Mouse (Mus musculus): ENCODE data around the gene Ppp1r16b. TPM values are rescaled to one million over a fixed set of nuclear protein-coding genes. Genes with fewer than 3 reads are reported as not detected.

Ppp1r16b gene
- polyA plus RNA-seq, 1 experiment: 0.04 TPM

GRCm38 (mm10) chr2:158681714-158682113 is 16.5 kb downstream of the Ppp1r16b start:
- H3K79me3 ChIP-seq (ENCODE audit: low read depth): no peaks in the 10 kb centered on the region
- H3ac ChIP-seq (ENCODE audit: control insufficient read depth, insufficient read length, low read depth): no peak overlapping the region
- no peak overlapping the region for H3K4me3 ChIP-seq (ENCODE audit: insufficient read depth, poor library complexity, severe bottlenecking)
- no peaks in the 10 kb centered on the region for H3K36me3 ChIP-seq (ENCODE audit: control insufficient read depth, insufficient read depth)
- TF ChIP-seq CEBPB (IDR thresholded peaks at IDR 0.05; ENCODE audit: low read depth) (no peak), FOSL1 (IDR thresholded peaks at IDR 0.05; ENCODE audit: insufficient read depth, low read length, poor library complexity, severe bottlenecking) (no peak), MAX (IDR thresholded peaks at IDR 0.05) (no peak), USF1 (IDR thresholded peaks at IDR 0.05; ENCODE audit: low read depth) (no peak), MYOG (IDR thresholded peaks at IDR 0.05; ENCODE audit: control insufficient read depth, extremely low read depth, insufficient read length) (no peak), MYOD1 (IDR thresholded peaks at IDR 0.05; ENCODE audit: control insufficient read depth, insufficient read length, low read depth) (no peak), CTCF (IDR thresholded peaks at IDR 0.05; ENCODE audit: control insufficient read depth, insufficient read depth, insufficient read length) (no peak)
- no peaks in the 10 kb centered on the region for H3K79me2 ChIP-seq (ENCODE audit: control insufficient read depth, insufficient read depth)
- H3K27me3 ChIP-seq (ENCODE audit: control insufficient read depth, insufficient read depth, insufficient read length): peaks cover 13% of the 10 kb centered on the region

- H3K79me2 ChIP-seq (ENCODE audit: control insufficient read depth, insufficient read depth): no peaks in the 10 kb centered on the region
- no peak overlapping the region for H3ac ChIP-seq (ENCODE audit: control insufficient read depth, insufficient read length, low read depth)
- H3K36me3 ChIP-seq (ENCODE audit: control insufficient read depth, insufficient read depth): no peaks in the 10 kb centered on the region
- H3K27me3 ChIP-seq (ENCODE audit: control insufficient read depth, insufficient read depth, insufficient read length): peaks cover 14% of the 10 kb centered on the region
- TF ChIP-seq FOSL1 (IDR thresholded peaks at IDR 0.05; ENCODE audit: insufficient read depth, low read length, poor library complexity, severe bottlenecking) (no peak), MYOD1 (IDR thresholded peaks at IDR 0.05; ENCODE audit: control insufficient read depth, insufficient read length, low read depth) (no peak), CEBPB (IDR thresholded peaks at IDR 0.05; ENCODE audit: low read depth) (no peak), CTCF (IDR thresholded peaks at IDR 0.05; ENCODE audit: control insufficient read depth, insufficient read depth, insufficient read length) (no peak), USF1 (IDR thresholded peaks at IDR 0.05; ENCODE audit: low read depth) (no peak)
- no peak overlapping the region for H3K4me3 ChIP-seq (ENCODE audit: insufficient read depth, poor library complexity, severe bottlenecking)
- no peaks in the 10 kb centered on the region for H3K79me3 ChIP-seq (ENCODE audit: low read depth)
Measured at GRCm38 (mm10) chr2:158682344-158683037, 17.3 kb downstream of the Ppp1r16b start.

GRCm38 (mm10) chr2:158683038-158683413 is 17.8 kb downstream of the Ppp1r16b start:
- no peak overlapping the region for H3K4me3 ChIP-seq (ENCODE audit: insufficient read depth, poor library complexity, severe bottlenecking)
- H3K27me3 ChIP-seq (ENCODE audit: control insufficient read depth, insufficient read depth, insufficient read length): peaks cover 18% of the 10 kb centered on the region
- H3K79me2 ChIP-seq (ENCODE audit: control insufficient read depth, insufficient read depth): no peaks in the 10 kb centered on the region
- no peak for TF ChIP-seq MYOG (IDR thresholded peaks at IDR 0.05; ENCODE audit: control insufficient read depth, extremely low read depth, insufficient read length)
- no peak for TF ChIP-seq CTCF (IDR thresholded peaks at IDR 0.05; ENCODE audit: control insufficient read depth, insufficient read depth, insufficient read length)
- no peak for TF ChIP-seq MAX (IDR thresholded peaks at IDR 0.05)
- no peak for TF ChIP-seq USF1 (IDR thresholded peaks at IDR 0.05; ENCODE audit: low read depth)
- no peak for TF ChIP-seq CEBPB (IDR thresholded peaks at IDR 0.05; ENCODE audit: low read depth)
- no peak for TF ChIP-seq MYOD1 (IDR thresholded peaks at IDR 0.05; ENCODE audit: control insufficient read depth, insufficient read length, low read depth)
- no peak for TF ChIP-seq FOSL1 (IDR thresholded peaks at IDR 0.05; ENCODE audit: insufficient read depth, low read length, poor library complexity, severe bottlenecking)
- no peaks in the 10 kb centered on the region for H3K79me3 ChIP-seq (ENCODE audit: low read depth)
- H3K36me3 ChIP-seq (ENCODE audit: control insufficient read depth, insufficient read depth): no peaks in the 10 kb centered on the region
- no peak overlapping the region for H3ac ChIP-seq (ENCODE audit: control insufficient read depth, insufficient read length, low read depth)

- Histone ChIP-seq H3K79me2 (ENCODE audit: control insufficient read depth, insufficient read depth) (no peaks in the 10 kb centered on the region), H3ac (ENCODE audit: control insufficient read depth, insufficient read length, low read depth) (no peak overlapping the region), H3K27me3 (ENCODE audit: control insufficient read depth, insufficient read depth, insufficient read length) (peaks cover 24% of the 10 kb centered on the region), H3K36me3 (ENCODE audit: control insufficient read depth, insufficient read depth) (no peaks in the 10 kb centered on the region), H3K79me3 (ENCODE audit: low read depth) (no peaks in the 10 kb centered on the region), H3K4me3 (ENCODE audit: insufficient read depth, poor library complexity, severe bottlenecking) (no peak overlapping the region)
- TF ChIP-seq CTCF (IDR thresholded peaks at IDR 0.05; ENCODE audit: control insufficient read depth, insufficient read depth, insufficient read length) (no peak), MYOG (IDR thresholded peaks at IDR 0.05; ENCODE audit: control insufficient read depth, extremely low read depth, insufficient read length) (no peak), MAX (IDR thresholded peaks at IDR 0.05) (no peak), FOSL1 (IDR thresholded peaks at IDR 0.05; ENCODE audit: insufficient read depth, low read length, poor library complexity, severe bottlenecking) (no peak), USF1 (IDR thresholded peaks at IDR 0.05; ENCODE audit: low read depth) (no peak), MYOD1 (IDR thresholded peaks at IDR 0.05; ENCODE audit: control insufficient read depth, insufficient read length, low read depth) (no peak)
Measured at GRCm38 (mm10) chr2:158684247-158684843, 19.1 kb downstream of the Ppp1r16b start.

- Histone ChIP-seq H3ac (ENCODE audit: control insufficient read depth, insufficient read length, low read depth) (no peak overlapping the region), H3K79me3 (ENCODE audit: low read depth) (no peaks in the 10 kb centered on the region), H3K4me3 (ENCODE audit: insufficient read depth, poor library complexity, severe bottlenecking) (no peak overlapping the region), H3K27me3 (ENCODE audit: control insufficient read depth, insufficient read depth, insufficient read length) (peaks cover 23% of the 10 kb centered on the region), H3K79me2 (ENCODE audit: control insufficient read depth, insufficient read depth) (no peaks in the 10 kb centered on the region), H3K36me3 (ENCODE audit: control insufficient read depth, insufficient read depth) (no peaks in the 10 kb centered on the region)
- TF ChIP-seq MYOD1 (IDR thresholded peaks at IDR 0.05; ENCODE audit: control insufficient read depth, insufficient read length, low read depth): no peak
Measured at GRCm38 (mm10) chr2:158684910-158685309, 19.7 kb downstream of the Ppp1r16b start.

GRCm38 (mm10) chr2:158686394-158686793 is 21.2 kb downstream of the Ppp1r16b start:
- H3K79me2 ChIP-seq (ENCODE audit: control insufficient read depth, insufficient read depth): no peaks in the 10 kb centered on the region
- peaks cover 25% of the 10 kb centered on the region for H3K27me3 ChIP-seq (ENCODE audit: control insufficient read depth, insufficient read depth, insufficient read length)
- no peak for TF ChIP-seq USF1 (IDR thresholded peaks at IDR 0.05; ENCODE audit: low read depth)
- TF ChIP-seq MYOD1 (IDR thresholded peaks at IDR 0.05; ENCODE audit: control insufficient read depth, insufficient read length, low read depth): no peak
- TF ChIP-seq MAX (IDR thresholded peaks at IDR 0.05): no peak
- no peak for TF ChIP-seq MYOG (IDR thresholded peaks at IDR 0.05; ENCODE audit: control insufficient read depth, extremely low read depth, insufficient read length)
- no peak for TF ChIP-seq FOSL1 (IDR thresholded peaks at IDR 0.05; ENCODE audit: insufficient read depth, low read length, poor library complexity, severe bottlenecking)
- TF ChIP-seq CTCF (IDR thresholded peaks at IDR 0.05; ENCODE audit: control insufficient read depth, insufficient read depth, insufficient read length): no peak
- no peak for TF ChIP-seq CEBPB (IDR thresholded peaks at IDR 0.05; ENCODE audit: low read depth)
- no peaks in the 10 kb centered on the region for H3K79me3 ChIP-seq (ENCODE audit: low read depth)
- H3K36me3 ChIP-seq (ENCODE audit: control insufficient read depth, insufficient read depth): no peaks in the 10 kb centered on the region
- H3ac ChIP-seq (ENCODE audit: control insufficient read depth, insufficient read length, low read depth): no peak overlapping the region
- H3K4me3 ChIP-seq (ENCODE audit: insufficient read depth, poor library complexity, severe bottlenecking): no peak overlapping the region

Data from C2C12 (cell line).